Mouse (Mus musculus) forebrain, embryonic 16.5 days (tissue): ENCODE measurements around the gene Slco2a1. TPM values are rescaled to one million over a fixed set of nuclear protein-coding genes. Genes with fewer than 3 reads are reported as not detected.
A peak's percentile ranks its signal among the peaks of the same experiment; 100 is the strongest.

Source experiments
- ATAC-seq: fragments of 200-750 bp; cut with Nextera tagmentation; 2 replicates; pipeline ENCODE4 v1.8.0; 2017; ENCODE audit warnings: mild to moderate bottlenecking, moderate library complexity
- H3K27ac ChIP-seq: fragments of 300-500 bp; sonication (generic); 2 replicates; pipeline ENCODE4 v1.5.1; 2014; ENCODE audit warnings: low read length, control low read depth
- H3K27me3 ChIP-seq: fragments of 300-500 bp; sonication (generic); replicated peaks from 2 replicates; pipeline ENCODE4 v1.6.1; 2014; ENCODE audit warnings: low read length; ENCODE audit not compliant: control insufficient read depth, insufficient read depth
- H3K36me3 ChIP-seq: fragments of 300-500 bp; sonication (generic); 2 replicates; pipeline ENCODE4 v1.6.1; 2014; ENCODE audit not compliant: control insufficient read depth, insufficient read depth
- H3K4me1 ChIP-seq: fragments of 300-500 bp; sonication (generic); replicated peaks from 2 replicates; pipeline ENCODE4 v1.6.1; 2014; ENCODE audit warnings: low read length; ENCODE audit not compliant: control insufficient read depth, insufficient read depth
- H3K4me2 ChIP-seq: fragments of 300-500 bp; sonication (generic); 2 replicates; pipeline ENCODE4 v1.6.1; 2014; ENCODE audit warnings: mild to moderate bottlenecking, low read length, control low read depth
- H3K4me3 ChIP-seq: fragments of 300-500 bp; sonication (generic); replicated peaks from 2 replicates; pipeline ENCODE4 v1.5.1; 2014; ENCODE audit warnings: mild to moderate bottlenecking, low read length, control low read depth
- H3K9ac ChIP-seq: fragments of 300-500 bp; sonication (generic); replicated peaks from 2 replicates; pipeline ENCODE4 v1.6.1; 2014; ENCODE audit warnings: low read depth, low read length, control low read depth
- H3K9me3 ChIP-seq: fragments of 300-500 bp; sonication (generic); 2 replicates; pipeline ENCODE4 v1.6.1; 2016; ENCODE audit warnings: low read length; ENCODE audit not compliant: control insufficient read depth
- WGBS: fragments of 180-500 bp; shearing (Covaris S2); extraction: QIAGEN DNeasy Blood & Tissue Kit; methylation state at CpG from one replicate; pipeline ENCODE4 v1.1.7; 2014; 5-methylcytosine and 5-hydroxymethylcytosine counted together
- polyA plus RNA-seq: library from polyadenylated mRNA; unstranded; fragments of >200 nt; fragmentation: Nextera tagmentation; extraction: Ambion mirVana; gene quantifications from 2 replicates; pipeline ENCODE4 v1.2.1, GENCODE M21; 2015

Slco2a1 gene
- polyA plus RNA-seq, 1 experiment from 2014 or later = 3.1 TPM

DNA sequence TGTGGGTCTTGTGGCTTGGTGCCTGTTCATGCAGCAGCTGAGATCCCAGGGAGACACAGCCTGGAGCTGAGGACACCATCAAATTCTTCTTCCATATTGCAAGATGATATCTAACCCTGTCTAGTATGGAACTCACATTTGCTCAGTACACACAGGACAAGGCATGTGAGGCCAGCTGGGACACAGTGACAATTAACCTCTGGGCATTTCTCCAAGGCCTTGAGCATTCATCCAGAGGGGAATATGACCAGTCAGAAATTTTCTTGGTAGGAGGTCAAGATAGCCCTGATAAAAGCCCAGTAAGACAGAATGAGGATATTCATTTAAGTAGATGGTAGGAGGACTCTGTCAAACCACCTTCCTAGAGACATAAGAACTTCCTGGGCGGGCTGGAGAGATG is 56.9 kb downstream of the Slco2a1 start:
- H3K27ac ChIP-seq = no peak overlapping the region
- H3K4me1 ChIP-seq = no peaks in the 10 kb centered on the region
- H3K4me3 ChIP-seq = no peak overlapping the region
- no peak overlapping the region for H3K4me2 ChIP-seq
- no peak for ATAC-seq
- no peaks in the 10 kb centered on the region for H3K36me3 ChIP-seq
- 62% methylated on average over 1 of the region's 1 CpGs for WGBS
- H3K9ac ChIP-seq = no peak overlapping the region
- H3K9me3 ChIP-seq = no peaks in the 10 kb centered on the region
- no peaks in the 10 kb centered on the region for H3K27me3 ChIP-seq

DNA sequence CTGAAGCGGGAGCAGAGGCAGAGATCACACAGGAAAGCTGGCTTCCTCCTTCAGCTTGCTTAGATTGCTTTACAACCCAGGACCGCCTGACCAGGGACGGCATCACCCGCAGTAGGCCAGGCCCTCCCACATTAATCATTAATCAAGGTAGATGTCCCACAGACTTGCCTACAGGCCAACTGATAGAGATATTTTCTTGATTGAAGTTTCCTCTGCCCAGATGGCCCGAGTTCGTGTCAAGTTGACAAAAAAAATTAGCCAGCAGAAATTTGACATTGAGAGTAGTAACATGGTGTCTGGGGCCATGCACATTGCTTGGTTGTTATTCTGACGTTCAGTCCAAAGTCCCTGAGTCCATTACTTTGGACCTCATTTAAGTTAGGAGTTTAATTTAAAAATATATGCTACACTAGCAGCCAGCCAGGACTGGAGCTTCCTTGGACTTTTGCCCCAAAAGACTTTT is 60.6 kb downstream of the Slco2a1 start:
- Histone ChIP-seq H3K4me1 (no peaks in the 10 kb centered on the region), H3K27ac (no peak overlapping the region), H3K9me3 (no peaks in the 10 kb centered on the region), H3K9ac (no peak overlapping the region), H3K4me3 (no peak overlapping the region), H3K4me2 (no peak overlapping the region), H3K36me3 (no peaks in the 10 kb centered on the region), H3K27me3 (no peaks in the 10 kb centered on the region)
- 91% methylated on average over 7 of the region's 7 CpGs for WGBS
- ATAC-seq = no peak

GRCm38 (mm10) chr9:103053829-103054228 is 65.3 kb downstream of the Slco2a1 start:
- no peak overlapping the region for H3K4me2 ChIP-seq
- H3K27ac ChIP-seq = no peak overlapping the region
- no peak overlapping the region for H3K4me3 ChIP-seq
- peaks cover 3% of the 10 kb centered on the region for H3K4me1 ChIP-seq
- no peaks in the 10 kb centered on the region for H3K36me3 ChIP-seq
- H3K9ac ChIP-seq = no peak overlapping the region
- H3K27me3 ChIP-seq = no peaks in the 10 kb centered on the region; the same call in 1 of the 2 replicates
- ATAC-seq = no peak
- WGBS = 74% methylated on average over 7 of the region's 7 CpGs
- no peaks in the 10 kb centered on the region for H3K9me3 ChIP-seq

- 46% methylated on average over 11 of the region's 11 CpGs for WGBS
- Histone ChIP-seq H3K27me3 (no peaks in the 10 kb centered on the region; the same call in 1 of the 2 replicates), H3K9me3 (no peaks in the 10 kb centered on the region), H3K4me2 (no peak overlapping the region), H3K9ac (no peak overlapping the region), H3K36me3 (no peaks in the 10 kb centered on the region), H3K4me3 (no peak overlapping the region), H3K27ac (no peak overlapping the region), H3K4me1 (peaks cover 3% of the 10 kb centered on the region)
- ATAC-seq = peak; percentile 50; the same call in 1 of the 2 replicates
These were observed 66.5 kb downstream of the Slco2a1 start for GRCm38 (mm10) chr9:103055061-103055460.

GRCm38 (mm10) chr9:103056164-103056563 is 67.7 kb downstream of the Slco2a1 start:
- Histone ChIP-seq H3K9me3 (no peaks in the 10 kb centered on the region), H3K4me2 (no peak overlapping the region), H3K27me3 (no peaks in the 10 kb centered on the region; the same call in 1 of the 2 replicates), H3K9ac (no peak overlapping the region), H3K4me3 (no peak overlapping the region), H3K27ac (no peak overlapping the region), H3K4me1 (peaks cover 3% of the 10 kb centered on the region), H3K36me3 (no peaks in the 10 kb centered on the region)
- WGBS = 91% methylated on average over 5 of the region's 5 CpGs
- ATAC-seq = no peak

GRCm38 (mm10) chr9:103060551-103060950 is 72.0 kb downstream of the Slco2a1 start:
- Histone ChIP-seq H3K4me2 (no peak overlapping the region), H3K36me3 (no peaks in the 10 kb centered on the region), H3K9ac (no peak overlapping the region), H3K9me3 (no peaks in the 10 kb centered on the region), H3K4me1 (no peaks in the 10 kb centered on the region), H3K27me3 (no peaks in the 10 kb centered on the region; the same call in 1 of the 2 replicates), H3K27ac (no peak overlapping the region), H3K4me3 (no peak overlapping the region)
- WGBS = 90% methylated on average over 2 of the region's 2 CpGs
- ATAC-seq = no peak

- Histone ChIP-seq H3K9ac (no peak overlapping the region), H3K4me2 (no peak overlapping the region), H3K4me1 (no peaks in the 10 kb centered on the region), H3K4me3 (no peak overlapping the region), H3K9me3 (no peaks in the 10 kb centered on the region), H3K27me3 (no peaks in the 10 kb centered on the region), H3K27ac (no peak overlapping the region), H3K36me3 (no peaks in the 10 kb centered on the region)
- 79% methylated on average over 5 of the region's 5 CpGs for WGBS
- ATAC-seq = no peak
These were observed 73.0 kb downstream of the Slco2a1 start for GRCm38 (mm10) chr9:103061471-103062053.

DNA sequence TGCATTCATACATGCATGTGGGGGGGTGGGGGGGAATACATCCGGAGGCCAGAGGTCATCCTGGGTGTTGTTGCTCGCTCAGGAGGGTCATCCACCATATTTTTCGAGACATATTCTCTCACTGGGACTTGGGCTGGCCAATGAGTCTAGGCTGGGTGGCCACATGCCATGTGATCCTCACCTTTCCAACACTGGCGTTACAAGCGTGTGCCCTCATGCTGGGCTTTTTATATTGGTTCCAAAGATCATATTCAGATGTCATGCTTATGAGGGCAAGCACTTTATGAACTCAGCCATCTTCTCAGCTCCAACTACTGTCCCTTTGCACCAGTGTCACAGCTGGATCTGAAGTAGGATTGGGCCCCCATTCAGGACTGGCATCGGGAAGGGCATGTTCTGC is 75.1 kb downstream of the Slco2a1 start:
- Histone ChIP-seq H3K4me2 (no peak overlapping the region), H3K4me3 (no peak overlapping the region), H3K36me3 (no peaks in the 10 kb centered on the region), H3K9ac (no peak overlapping the region), H3K27ac (no peak overlapping the region), H3K4me1 (peaks cover 4% of the 10 kb centered on the region; the same call in 1 of the 2 replicates), H3K27me3 (no peaks in the 10 kb centered on the region), H3K9me3 (no peaks in the 10 kb centered on the region)
- ATAC-seq = no peak
- WGBS = 90% methylated on average over 6 of the region's 6 CpGs

DNA sequence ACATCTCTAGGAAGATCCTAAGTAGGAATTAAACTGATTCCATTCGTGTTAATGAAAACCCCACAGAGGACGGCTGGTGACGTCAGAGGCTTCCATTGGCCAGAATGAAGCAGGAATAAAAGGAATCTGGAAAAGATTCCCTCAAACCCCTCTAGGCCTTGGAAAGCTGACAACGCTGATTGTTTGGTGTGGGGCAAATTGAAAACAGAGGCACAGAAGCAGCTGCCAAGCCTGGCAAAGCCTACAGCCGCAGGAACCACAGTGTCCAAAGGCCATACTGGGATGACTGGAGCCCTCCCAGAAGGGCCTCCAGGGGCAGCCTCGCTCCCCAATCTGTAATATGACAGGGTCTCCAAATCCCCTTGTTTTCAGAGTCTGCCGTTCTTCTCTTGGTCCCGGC is 78.3 kb downstream of the Slco2a1 start:
- WGBS = 48% methylated on average over 8 of the region's 8 CpGs
- Histone ChIP-seq H3K9ac (no peak overlapping the region), H3K4me3 (no peak overlapping the region), H3K27me3 (no peaks in the 10 kb centered on the region), H3K4me1 (peaks cover 4% of the 10 kb centered on the region; the same call in 1 of the 2 replicates), H3K36me3 (no peaks in the 10 kb centered on the region), H3K4me2 (no peak overlapping the region), H3K27ac (no peak overlapping the region), H3K9me3 (no peaks in the 10 kb centered on the region)
- peak; percentile 61 for ATAC-seq
